21 mouse cellular contexts compared by ENCODE assay signal in genomic region chr5:120732740-120733139, GRCm38 (mm10). TPM values are rescaled to one million over a fixed set of nuclear protein-coding genes. Genes with fewer than 3 reads are reported as not detected.
"Had no signal": no experiment of that assay in that cellular context is flagged by ENCODE, and none has a peak within 500 bp of the region (broad histone marks: within the 10 kb centered on the region; RNA-seq: fewer than 3 reads in every experiment).

No protein-coding gene starts in this region.

- H3K4me1 ChIP-seq: liver, embryonic 13.5 days had no signal

- H3K27ac ChIP-seq: left cerebral cortex, adult 2 months; liver, embryonic 13.5 days; stomach, postnatal 0 days had no signal

- DNase-seq: kidney, adult 9 months; kidney, postnatal 14 days; kidney, postnatal 4 days; liver, embryonic 13.5 days; lung, adult 2 months; lung, postnatal 14 days; lung, postnatal 4 days; midbrain, embryonic 14.5 days; thymus, adult 18-20 months; thymus, postnatal 14 days; thymus, postnatal 4 days had no signal

- H3K36me3 ChIP-seq: liver, embryonic 13.5 days had no signal

- H3K9ac ChIP-seq: liver, embryonic 13.5 days had no signal

- H3K27me3 ChIP-seq: liver, embryonic 13.5 days had no signal

- H3K9me3 ChIP-seq: liver, embryonic 13.5 days had no signal

- H3K4me3 ChIP-seq: left cerebral cortex, adult 2 months; liver, embryonic 13.5 days had no signal

RNA-seq across cellular contexts. Expression of gene Oas2, which starts 16.9 kb away (rescaled TPM):
- polyA plus RNA-seq: neural tube, embryonic 11.5 days; neural tube, embryonic 14.5 days had no signal

RNA-seq across cellular contexts. Expression of gene Dtx1, which starts 21.0 kb away (rescaled TPM):
- total RNA-seq: megakaryocyte progenitor cell, adult 5-6 weeks had no signal
- polyA plus RNA-seq: liver, embryonic 16.5 days had no signal

RNA-seq across cellular contexts. Expression of gene Oas3, which starts 44.7 kb away (rescaled TPM):
- total RNA-seq: layer of hippocampus, adult 18-20 months; layer of hippocampus, postnatal 14 days; left cerebral cortex, adult 2 months; left cerebral cortex, postnatal 36 days had no signal
- polyA plus RNA-seq: neural tube, embryonic 11.5 days; stomach, embryonic 14.5 days had no signal
